Mouse (Mus musculus) left cerebral cortex, postnatal 14 days (tissue): ENCODE measurements around the gene Serinc2. TPM values are rescaled to one million over a fixed set of nuclear protein-coding genes. Genes with fewer than 3 reads are reported as not detected.
"Not testable (repeated sequence)": the region's sequence is repeated elsewhere in the genome, so short reads cannot be mapped to it uniquely, and the experiment has no call there.

Experiments used
- DNase-seq, 2 experiments: peaks; one replicate each; pipeline ENCODE4 v3.0.0; 2021 to 2022; ENCODE audit warnings: low spot score in 2 of 2, mixed read lengths in 1 of 2
- intact Hi-C: fragments of 180-260 bp; cut with DNase I; formaldehyde crosslinking; loops from one replicate; pipeline ENCODE4 v1.15.1; 2025
- total RNA-seq, 2 experiments: library from RNA; stranded (reverse); gene quantifications; 2 replicates each; pipeline ENCODE4 v1.2.3; 2021

Serinc2 gene
- total RNA-seq, 2 experiments from 2014 or later: 3.5 to 3.8 TPM

DNA sequence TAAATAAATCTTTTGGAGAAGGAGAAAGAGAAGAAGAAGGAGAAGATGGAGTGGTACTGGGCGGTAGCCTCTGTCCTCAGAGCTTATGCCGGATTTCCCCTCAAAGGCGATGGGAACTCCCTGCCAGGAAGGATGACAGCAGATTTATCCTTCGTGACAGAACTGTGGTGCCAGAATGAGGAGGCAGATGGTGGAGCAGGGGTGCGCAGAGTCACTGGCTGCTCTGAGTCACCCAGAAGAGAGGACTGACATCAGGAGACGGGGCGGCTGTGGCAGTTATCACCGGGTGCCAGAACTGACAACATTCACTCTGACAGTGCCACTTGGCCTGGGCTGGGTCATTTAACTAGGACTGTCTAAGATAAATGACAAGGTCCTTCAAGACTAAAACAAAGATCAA is 8.9 kb downstream of the Serinc2 start:
- intact Hi-C loops: no loop called here
- peak; percentile 65 to 83 for DNase-seq

DNA sequence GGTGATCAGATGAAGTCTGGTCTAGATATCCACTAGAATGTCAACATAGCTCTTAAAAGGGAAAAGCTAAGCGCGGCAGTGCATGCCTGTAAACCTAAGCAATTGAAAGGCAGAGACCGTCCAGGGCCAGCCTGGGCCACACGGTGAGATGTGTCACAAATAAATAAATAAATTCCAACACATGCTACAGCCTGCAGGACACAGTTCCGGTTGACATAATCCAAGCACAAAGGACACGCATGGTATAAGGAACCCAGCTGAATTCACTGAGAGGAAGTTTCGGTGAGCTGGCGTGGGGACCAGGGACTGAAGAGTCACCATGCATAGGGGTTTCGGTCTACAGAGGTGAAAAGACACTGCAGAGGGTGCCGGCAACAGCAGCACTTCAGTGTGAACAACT is 10.3 kb downstream of the Serinc2 start:
- no peak for DNase-seq
- intact Hi-C loops: no loop called here

DNA sequence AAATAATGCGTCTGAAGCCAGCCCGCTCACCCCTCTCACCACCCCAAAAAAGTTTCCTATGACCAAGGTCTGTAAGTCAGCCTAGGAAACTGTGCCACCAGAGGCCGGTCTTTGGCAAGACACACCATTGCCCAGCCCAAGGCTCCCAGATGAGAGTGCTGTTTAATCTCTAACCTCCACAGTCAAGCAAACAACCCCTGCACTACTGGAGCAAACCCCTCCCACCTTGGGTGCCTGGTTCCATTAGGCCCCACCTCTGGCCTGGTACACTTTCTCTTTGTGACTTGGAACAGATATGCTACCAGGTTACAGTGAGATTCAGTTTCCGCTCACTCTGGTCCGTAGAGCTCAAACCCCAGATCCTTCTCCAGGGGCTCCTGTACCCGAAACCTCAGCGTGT is 11.9 kb downstream of the Serinc2 start:
- DNase-seq: no peak
- intact Hi-C loops: no loop called here

GRCm38 (mm10) chr4:130266601-130267000 is 12.4 kb downstream of the Serinc2 start:
- intact Hi-C loops: no loop called here
- DNase-seq: no peak

DNA sequence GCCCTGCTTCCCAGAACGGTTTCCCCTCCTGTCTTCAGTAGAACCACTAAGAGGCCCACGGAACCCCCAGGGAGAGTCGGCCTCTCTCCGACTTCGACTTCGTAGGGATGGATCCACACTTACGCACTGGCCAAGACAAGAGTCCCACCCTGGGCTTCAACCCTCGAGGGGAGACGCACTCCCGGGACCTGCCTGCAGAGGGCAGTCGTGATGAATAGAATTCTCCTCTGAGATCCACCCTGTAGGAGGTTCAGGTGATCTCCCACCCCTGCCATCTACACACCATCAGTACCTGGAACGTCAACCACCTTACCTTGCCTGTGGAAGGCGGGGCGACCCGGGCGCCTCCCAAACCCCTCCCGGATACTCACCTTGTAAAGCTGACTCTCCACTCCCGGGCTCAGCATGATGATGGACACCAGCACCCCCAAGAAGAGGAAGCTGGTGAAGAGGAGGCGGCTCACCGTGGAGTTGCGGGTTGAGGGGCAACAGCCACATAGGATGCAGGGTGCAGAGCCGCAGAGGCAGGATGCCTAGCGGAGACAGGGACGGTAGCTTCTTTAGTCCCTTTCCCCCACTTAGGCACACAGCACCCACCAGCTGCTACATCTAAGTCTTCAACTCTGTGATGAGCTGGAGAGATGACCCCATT is 14.2 kb downstream of the Serinc2 start:
- peak; percentile 52 to 67 for DNase-seq

DNA sequence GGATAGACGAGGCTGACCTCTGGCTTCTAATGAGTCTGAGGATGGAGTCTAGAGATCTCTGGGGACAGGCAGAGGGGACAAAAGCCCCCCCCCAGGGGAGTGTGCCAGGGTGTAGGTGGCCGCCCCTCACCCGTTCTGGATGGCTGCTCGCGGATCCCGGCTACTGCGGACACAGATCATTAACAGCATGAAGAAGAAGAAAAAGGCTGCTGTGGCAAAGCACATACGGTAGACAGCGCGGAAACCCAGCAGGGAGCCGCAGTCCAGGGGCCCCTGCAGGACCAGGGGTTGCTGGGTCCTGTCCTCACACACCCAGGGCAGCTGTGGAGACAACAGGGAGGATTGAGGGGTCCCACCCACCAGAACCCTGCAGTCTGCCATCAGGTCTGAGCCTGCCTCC is 14.9 kb downstream of the Serinc2 start:
- intact Hi-C loops: no loop called here
- no peak for DNase-seq

More for the DNA sequence above, 14.2 kb downstream of the Serinc2 start:
- intact Hi-C loops: no loop called here

DNA sequence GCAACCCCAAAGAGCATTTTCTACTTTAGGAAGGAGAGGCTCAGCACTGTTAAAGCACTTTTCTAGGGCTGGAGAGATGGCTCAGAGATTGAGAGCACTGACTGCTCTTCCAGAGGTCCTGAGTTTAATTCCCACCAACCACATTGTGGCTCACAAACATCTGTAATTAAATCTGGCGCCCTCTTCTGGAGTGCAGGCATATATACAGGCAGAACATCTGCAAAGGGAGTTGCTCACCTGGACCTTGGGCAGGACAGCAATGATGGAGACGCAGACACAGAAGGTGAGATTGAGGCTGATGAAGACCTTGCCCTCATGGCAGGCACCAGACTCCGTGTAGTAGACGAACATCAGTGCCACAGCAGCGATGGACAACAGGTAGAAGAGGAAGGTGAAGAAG is 18.6 kb downstream of the Serinc2 start:
- intact Hi-C loops: no loop called here
- DNase-seq: no peak

GRCm38 (mm10) chr4:130252441-130253157 is 26.4 kb downstream of the Serinc2 start:
- DNase-seq: no peak
- intact Hi-C loops: no loop called here

DNA sequence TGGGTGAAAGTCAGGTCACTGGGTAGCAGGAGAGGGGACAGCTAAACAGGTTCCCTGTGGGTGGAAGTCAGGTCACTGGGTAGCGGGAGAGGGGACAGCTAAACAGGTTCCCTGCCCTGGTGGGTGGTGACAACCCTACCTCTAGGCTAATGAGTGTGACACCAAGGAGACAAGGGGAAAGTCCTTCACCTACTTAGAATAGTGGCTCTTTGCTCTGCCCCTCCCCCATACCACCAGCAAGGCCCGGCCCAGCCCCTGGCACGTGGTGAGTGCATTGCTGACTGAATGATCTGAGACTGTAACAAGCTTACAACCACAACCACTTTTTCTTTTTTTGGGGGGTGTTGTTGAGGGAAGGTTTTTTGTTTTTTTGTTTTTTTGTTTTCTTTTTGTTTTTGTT is 27.2 kb downstream of the Serinc2 start:
- intact Hi-C loops: no loop called here
- DNase-seq: no peak

DNA sequence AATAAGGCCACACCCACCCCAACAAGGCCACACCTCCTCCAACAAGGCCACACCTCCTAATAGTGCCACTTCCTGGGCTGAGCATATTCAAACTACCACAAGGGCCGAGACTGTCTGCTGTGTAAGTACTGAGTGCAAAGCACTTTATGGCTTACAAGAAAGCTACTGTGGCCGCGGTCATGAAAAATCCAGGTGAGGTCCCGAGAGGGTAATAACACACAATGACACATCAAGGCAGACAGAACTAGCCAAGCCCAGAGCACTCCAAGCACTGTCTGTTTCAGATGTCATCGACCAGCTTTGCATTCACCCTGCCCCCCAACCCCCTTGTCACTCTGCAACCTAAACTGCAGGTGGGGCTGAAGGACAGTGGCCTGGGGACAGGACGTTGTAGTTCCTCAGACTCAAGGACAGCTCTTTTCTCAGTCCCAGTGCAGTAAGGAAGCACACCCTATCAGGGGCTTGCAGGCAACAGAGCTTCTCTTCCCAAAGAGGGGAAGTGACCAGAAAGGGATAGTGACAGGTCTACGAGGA is 27.8 kb downstream of the Serinc2 start:
- intact Hi-C loops: no loop called here
- no peak for DNase-seq

DNA sequence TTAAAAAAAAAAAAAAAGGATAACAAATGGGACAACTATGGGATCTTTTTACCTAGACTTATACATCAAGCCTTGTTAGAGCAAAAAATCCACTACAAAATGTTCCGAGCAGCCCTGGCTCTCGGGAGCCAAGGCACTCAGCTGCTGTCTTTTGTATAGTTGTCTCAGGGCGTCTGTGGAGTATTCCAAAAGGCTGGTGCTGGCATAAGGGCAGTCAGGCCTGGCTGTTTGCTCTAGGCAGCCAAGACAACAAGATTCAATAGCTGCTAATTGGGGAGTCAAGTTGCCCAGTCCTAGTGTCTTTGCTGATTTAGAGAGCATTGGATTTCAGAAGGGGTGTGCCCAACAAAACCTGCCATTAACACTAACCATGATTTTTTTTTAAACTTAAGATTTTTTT is 30.4 kb downstream of the Serinc2 start:
- intact Hi-C loops: loop anchor here (5.0 kb wide), 1 partner anchor 44 kb away; no protein-coding TSS in a partner anchor
- DNase-seq: no peak

DNA sequence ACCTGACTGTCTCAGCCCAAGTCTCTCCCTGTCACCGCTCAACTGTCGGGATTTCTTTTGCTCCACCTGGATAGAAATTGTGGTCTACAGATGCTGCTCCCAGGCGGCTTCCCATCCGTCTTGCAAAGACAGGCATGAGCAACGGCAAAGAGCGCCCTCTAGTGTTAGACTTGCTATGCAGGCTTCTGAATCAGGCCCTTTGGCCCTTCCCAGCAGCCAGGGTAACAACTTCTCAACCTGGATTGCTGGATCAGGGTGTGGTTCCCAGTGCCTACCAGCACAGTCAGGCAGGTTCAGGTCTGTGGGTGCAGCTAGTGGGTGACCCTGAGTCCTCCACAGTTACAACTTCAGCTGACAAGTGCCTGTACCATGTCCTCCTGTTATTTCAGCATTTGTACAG is 32.9 kb downstream of the Serinc2 start:
- DNase-seq: peak; percentile 70 to 82
- intact Hi-C loops: loop anchor here (2.0 to 5.0 kb wide), 2 partner anchors 46 to 47 kb away; no protein-coding TSS in a partner anchor

GRCm38 (mm10) chr4:130244749-130245148 is 34.3 kb downstream of the Serinc2 start:
- DNase-seq: no peak
- intact Hi-C loops: loop anchor here (5.0 kb wide), 1 partner anchor 48 kb away; no protein-coding TSS in a partner anchor

GRCm38 (mm10) chr4:130243621-130244020 is 35.4 kb downstream of the Serinc2 start:
- DNase-seq, intact Hi-C loops: not testable (repeated sequence)

DNA sequence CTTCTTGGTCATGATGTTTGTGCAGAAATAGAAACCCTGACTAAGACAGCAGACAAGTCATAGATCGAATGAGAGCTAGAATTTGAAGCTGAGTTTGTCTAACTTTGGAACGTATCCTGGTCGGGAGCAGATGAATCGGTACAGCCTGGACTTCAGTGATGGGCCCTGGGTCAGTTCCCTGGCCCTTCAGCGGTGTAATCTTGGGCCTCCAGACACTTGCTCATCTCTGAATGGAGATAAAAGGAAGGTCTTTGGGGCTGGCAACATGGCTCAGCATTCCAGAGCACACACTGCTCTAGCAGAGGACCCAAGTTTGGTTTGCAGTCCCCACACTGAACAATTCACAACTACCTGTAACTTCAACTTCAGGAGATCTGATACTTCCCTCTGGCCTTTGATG is 36.0 kb downstream of the Serinc2 start:
- DNase-seq: no peak
- intact Hi-C loops: no loop called here

GRCm38 (mm10) chr4:130240695-130241094 is 38.3 kb downstream of the Serinc2 start:
- DNase-seq: no peak
- intact Hi-C loops: no loop called here

GRCm38 (mm10) chr4:130237607-130238006 is 41.4 kb downstream of the Serinc2 start:
- DNase-seq: no peak
- intact Hi-C loops: no loop called here

- intact Hi-C loops: no loop called here
- no peak for DNase-seq
Observed at GRCm38 (mm10) chr4:130236361-130236760, 42.6 kb downstream of the Serinc2 start.

GRCm38 (mm10) chr4:130224071-130224470 is 54.9 kb downstream of the Serinc2 start:
- DNase-seq: no peak
- intact Hi-C loops: no loop called here

- intact Hi-C loops: no loop called here
- DNase-seq: no peak
Observed at GRCm38 (mm10) chr4:130222179-130222578, 56.8 kb downstream of the Serinc2 start, which contains the start of gene Gm853. Gene Gm853 (minus strand): TSS chr4:130222401.

GRCm38 (mm10) chr4:130220176-130220575 is 58.8 kb downstream of the Serinc2 start:
- no peak for DNase-seq
- intact Hi-C loops: no loop called here
